In genomic region chr16:74092997-74093801, GRCm38 (mm10) we compare ENCODE assay signal across 10 mouse cellular contexts.
DNase-seq lines count a peak whose midpoint lies in the region; ATAC-seq lines count a peak whose summit lies in the region.
"Had no signal": no experiment of that assay in that cellular context is flagged by ENCODE, and none has a peak within 500 bp of the region (broad histone marks: within the 10 kb centered on the region; RNA-seq: fewer than 3 reads in every experiment).

No protein-coding gene starts in this region.

- H3K4me1 ChIP-seq in kidney, embryonic 14.5 days (ENCODE audit: control insufficient read depth, insufficient read depth, low read length): no peaks in the 10 kb centered on the region
- peaks cover 6% of the 10 kb centered on the region; the same call in 1 of the 2 replicates for H3K4me1 ChIP-seq in neural tube, embryonic 15.5 days
- H3K4me1 ChIP-seq: liver, embryonic 15.5 days had no signal

- H3K4me2 ChIP-seq in kidney, embryonic 14.5 days (replicated peaks; ENCODE audit: low read depth, low read length): no peak overlapping the region
- H3K4me2 ChIP-seq in neural tube, embryonic 15.5 days: no peak overlapping the region
- H3K4me2 ChIP-seq: liver, embryonic 15.5 days had no signal

- 56% methylated on average over 7 of the region's 7 CpGs for WGBS in kidney, embryonic 14.5 days
- 67% methylated on average over 7 of the region's 7 CpGs for WGBS in neural tube, embryonic 15.5 days

- H3K27me3 ChIP-seq in kidney, embryonic 14.5 days (ENCODE audit: control insufficient read depth, insufficient read depth, low read length): no peaks in the 10 kb centered on the region
- H3K27me3 ChIP-seq in neural tube, embryonic 15.5 days (replicated peaks): no peaks in the 10 kb centered on the region
- H3K27me3 ChIP-seq: liver, embryonic 15.5 days had no signal

- no peaks in the 10 kb centered on the region for H3K36me3 ChIP-seq in kidney, embryonic 14.5 days (ENCODE audit: control insufficient read depth, insufficient read depth, low read length)
- H3K36me3 ChIP-seq in neural tube, embryonic 15.5 days: no peaks in the 10 kb centered on the region
- H3K36me3 ChIP-seq: liver, embryonic 15.5 days had no signal

- DNase-seq in kidney, postnatal 25 days: no peak
- DNase-seq in embryo, embryonic 9.5 days (ENCODE audit: extremely low spot score): peak; percentile 50
- peak; percentile 99 for DNase-seq in hindlimb bud, embryonic 11.5 days (ENCODE audit: extremely low spot score, low read depth, low spot score)
- DNase-seq in urinary bladder, postnatal 36 days (ENCODE audit: low spot score in 2 of 2): no peak
- no peak for DNase-seq in cerebellum, postnatal 14 days
- DNase-seq: cerebellum, adult 11 months; right cerebral cortex, postnatal 25 days had no signal

- H3K27ac ChIP-seq in kidney, embryonic 14.5 days (ENCODE audit: low read depth, low read length): peak overlapping the region; percentile 51; the same call in 1 of the 2 replicates
- H3K27ac ChIP-seq in neural tube, embryonic 15.5 days (replicated peaks): peak overlapping the region; percentile 43; the same call in 1 of the 2 replicates
- H3K27ac ChIP-seq: liver, embryonic 15.5 days had no signal

- H3K9me3 ChIP-seq in kidney, embryonic 14.5 days (ENCODE audit: control insufficient read depth, low read length): no peaks in the 10 kb centered on the region
- no peaks in the 10 kb centered on the region for H3K9me3 ChIP-seq in neural tube, embryonic 15.5 days (replicated peaks)
- H3K9me3 ChIP-seq: liver, embryonic 15.5 days had no signal

- 0 out of 2 replicates have a peak overlapping the region, but pooled peaks have one; percentile 8 for H3K9ac ChIP-seq in kidney, embryonic 14.5 days (ENCODE audit: low read depth, low read length)
- H3K9ac ChIP-seq in neural tube, embryonic 15.5 days (replicated peaks): no peak overlapping the region
- H3K9ac ChIP-seq: liver, embryonic 15.5 days had no signal

- H3K4me3 ChIP-seq in kidney, embryonic 14.5 days (ENCODE audit: low read length): no peak overlapping the region
- no peak overlapping the region for H3K4me3 ChIP-seq in neural tube, embryonic 15.5 days (replicated peaks)
- H3K4me3 ChIP-seq: liver, embryonic 15.5 days had no signal

- ATAC-seq in kidney, embryonic 14.5 days (ENCODE audit: low FRiP score, low TSS enrichment): peak; percentile 46; the same call in 1 of the 2 replicates
- ATAC-seq in neural tube, embryonic 15.5 days (ENCODE audit: low FRiP score): no peak

Comparison
In these comparisons a context has a peak if more than half of its experiments do, and no peak if none do; other contexts are left out.
1. DNase-seq: peak in embryo, embryonic 9.5 days (single experiment) and hindlimb bud, embryonic 11.5 days (single experiment); none in kidney, postnatal 25 days (0 of 2), urinary bladder, postnatal 36 days (0 of 2) and cerebellum, postnatal 14 days (0 of 2).